Mouse (Mus musculus) forebrain, embryonic 11.5 days (tissue): ENCODE measurements around the gene 1700129C05Rik. TPM values are rescaled to one million over a fixed set of nuclear protein-coding genes. Genes with fewer than 3 reads are reported as not detected.

Source experiments
- ATAC-seq: fragments of 200-750 bp; cut with Nextera tagmentation; replicated peaks from 2 replicates; pipeline ENCODE4 v1.8.0; 2017; ENCODE audit warnings: moderate TSS enrichment; ENCODE audit not compliant: low FRiP score
- DNase-seq: peaks from one replicate; pipeline ENCODE4 v3.0.0-alpha.2; 2017; ENCODE audit warnings: low spot score
- H3K27ac ChIP-seq: fragments of 300-500 bp; sonication (generic); 2 replicates; pipeline ENCODE4 v1.5.1; 2014; ENCODE audit warnings: low read depth, low read length
- H3K27me3 ChIP-seq: fragments of 300-500 bp; sonication (generic); 2 replicates; pipeline ENCODE4 v1.6.1; 2014; ENCODE audit warnings: mild to moderate bottlenecking, low read length, mixed read lengths; ENCODE audit not compliant: control insufficient read depth, insufficient read depth
- H3K36me3 ChIP-seq: fragments of 300-500 bp; sonication (generic); 2 replicates; pipeline ENCODE4 v1.6.1; 2014; ENCODE audit warnings: mild to moderate bottlenecking, low read length, moderate library complexity, mixed read lengths; ENCODE audit not compliant: control insufficient read depth, insufficient read depth
- H3K4me1 ChIP-seq: fragments of 300-500 bp; sonication (generic); replicated peaks from 2 replicates; pipeline ENCODE4 v1.6.1; 2014; ENCODE audit warnings: low read length, mixed read lengths; ENCODE audit not compliant: control insufficient read depth, insufficient read depth
- H3K4me2 ChIP-seq: fragments of 300-500 bp; sonication (generic); 2 replicates; pipeline ENCODE4 v1.6.1; 2014; ENCODE audit warnings: low read depth, mild to moderate bottlenecking, low read length, moderate library complexity, mixed read lengths; ENCODE audit not compliant: severe bottlenecking
- H3K4me3 ChIP-seq: fragments of 300-500 bp; sonication (generic); 2 replicates; pipeline ENCODE4 v1.5.1; 2014; ENCODE audit warnings: low read depth, low read length
- H3K9ac ChIP-seq: fragments of 300-500 bp; sonication (generic); 2 replicates; pipeline ENCODE4 v1.6.1; 2014; ENCODE audit warnings: low read length
- H3K9me3 ChIP-seq: fragments of 300-500 bp; sonication (generic); 2 replicates; pipeline ENCODE4 v1.6.1; 2016; ENCODE audit warnings: low read length, mixed read lengths; ENCODE audit not compliant: control insufficient read depth
- WGBS: fragments of 180-500 bp; shearing (Covaris S2); extraction: QIAGEN DNeasy Blood & Tissue Kit; methylation state at CpG from one replicate; pipeline ENCODE4 v1.1.7; 2014; 5-methylcytosine and 5-hydroxymethylcytosine counted together
- polyA plus RNA-seq: library from polyadenylated mRNA; unstranded; fragments of >200 nt; fragmentation: Nextera tagmentation; extraction: Ambion mirVana; gene quantifications from 2 replicates; pipeline ENCODE4 v1.2.1, GENCODE M21; 2014

Gene 1700129C05Rik
- polyA plus RNA-seq, 1 experiment from 2014 or later, result not detected

DNA sequence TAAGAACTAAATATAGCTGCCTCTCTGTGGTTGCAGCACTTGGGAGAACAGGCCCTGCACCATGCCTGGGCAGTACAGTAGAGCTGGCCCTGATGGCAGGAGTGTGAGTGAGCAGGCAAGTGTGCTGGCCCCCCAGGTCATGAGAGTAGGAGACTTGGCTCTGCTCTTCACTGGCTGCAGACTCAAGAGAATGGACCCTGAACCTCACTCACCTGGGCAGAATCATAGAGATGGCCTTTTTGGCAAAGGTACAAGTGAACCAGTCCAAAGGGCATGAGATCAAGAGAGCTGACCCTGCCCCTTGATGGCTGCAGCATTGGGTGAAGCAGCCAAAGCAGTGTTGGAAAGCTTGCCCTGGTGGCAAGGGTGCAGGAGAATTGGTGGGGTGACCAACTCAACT lies 49.1 kb downstream of the 1700129C05Rik start:
- no peak overlapping the region for H3K27ac ChIP-seq
- ATAC-seq (no peak), DNase-seq (no peak)
- H3K4me1 ChIP-seq, result no peaks in the 10 kb centered on the region
- no peaks in the 10 kb centered on the region for H3K9me3 ChIP-seq
- H3K36me3 ChIP-seq, result no peaks in the 10 kb centered on the region
- H3K9ac ChIP-seq, result no peak overlapping the region
- no peaks in the 10 kb centered on the region for H3K27me3 ChIP-seq
- H3K4me3 ChIP-seq, result no peak overlapping the region
- H3K4me2 ChIP-seq, result no peak overlapping the region

GRCm38 (mm10) chr14:59084396-59084795 lies 58.3 kb downstream of the 1700129C05Rik start:
- no peak overlapping the region for H3K4me3 ChIP-seq
- H3K9ac ChIP-seq, result no peak overlapping the region
- 39% methylated on average over 6 of the region's 6 CpGs for whole genome bisulfite sequencing
- H3K27ac ChIP-seq, result no peak overlapping the region
- DNase-seq (no peak), ATAC-seq (no peak)
- no peaks in the 10 kb centered on the region for H3K9me3 ChIP-seq
- no peak overlapping the region for H3K4me2 ChIP-seq
- H3K36me3 ChIP-seq, result no peaks in the 10 kb centered on the region
- no peaks in the 10 kb centered on the region for H3K4me1 ChIP-seq
- no peaks in the 10 kb centered on the region for H3K27me3 ChIP-seq

Other genes starting within 250 kb of the 1700129C05Rik start
- not detected in 2 replicates for gene Gm5142, start 35.9 kb upstream of the 1700129C05Rik start, polyA plus RNA-seq
- 133 and 148 TPM in 2 replicates for gene Rcbtb1, start 58.3 kb upstream of the 1700129C05Rik start, polyA plus RNA-seq
- gene Gm6904, start 117.3 kb upstream of the 1700129C05Rik start, polyA plus RNA-seq, result 0.23 TPM in 1 of 2 replicates, not detected in the other
- gene Phf11a, start 154.6 kb upstream of the 1700129C05Rik start, polyA plus RNA-seq, result not detected in 2 replicates
- 0.21 and 0.33 TPM in 2 replicates for gene Phf11b, start 198.5 kb upstream of the 1700129C05Rik start, polyA plus RNA-seq
- 0.24 and 0.35 TPM in 2 replicates for gene Phf11d, start 222.6 kb upstream of the 1700129C05Rik start, polyA plus RNA-seq